Mouse (Mus musculus) hindlimb bud, embryonic 11.5 days (tissue): Measurements from ENCODE around the gene Pdlim1.
"Not testable (repeated sequence)": the region's sequence is repeated elsewhere in the genome, so short reads cannot be mapped to it uniquely, and the experiment has no call there.

ENCODE experiments used
- DNase-seq: peaks from one replicate; pipeline ENCODE4 v3.0.0-alpha.2; 2012; ENCODE audit warnings: low read depth, low spot score; ENCODE audit errors: extremely low spot score

The Pdlim1 gene

GRCm38 (mm10) chr19:40246646-40247267 lies 24.9 kb downstream of the Pdlim1 start:
- DNase-seq = no peak

- DNase-seq = no peak
These were observed 30.6 kb downstream of the Pdlim1 start for GRCm38 (mm10) chr19:40240838-40241689.

- no peak for DNase-seq
These were observed 31.3 kb downstream of the Pdlim1 start for GRCm38 (mm10) chr19:40240360-40240759.

- no peak for DNase-seq
These were observed 33.3 kb downstream of the Pdlim1 start for GRCm38 (mm10) chr19:40238175-40238850.

- DNase-seq = no peak
These were observed 39.1 kb downstream of the Pdlim1 start for GRCm38 (mm10) chr19:40232560-40232959.

- DNase-seq = no peak
These were observed 39.7 kb downstream of the Pdlim1 start for GRCm38 (mm10) chr19:40231825-40232541.

GRCm38 (mm10) chr19:40231074-40231738 lies 40.4 kb downstream of the Pdlim1 start:
- no peak for DNase-seq

- no peak for DNase-seq
These were observed 45.0 kb downstream of the Pdlim1 start for GRCm38 (mm10) chr19:40226516-40227151.

- DNase-seq = no peak
These were observed 45.9 kb downstream of the Pdlim1 start for GRCm38 (mm10) chr19:40225761-40226110.

- DNase-seq = peak; percentile 28
These were observed 46.4 kb downstream of the Pdlim1 start for GRCm38 (mm10) chr19:40225102-40225760.

- not testable (repeated sequence) for DNase-seq
These were observed 49.3 kb downstream of the Pdlim1 start for GRCm38 (mm10) chr19:40222307-40222706.

- DNase-seq = no peak
These were observed 50.8 kb downstream of the Pdlim1 start for GRCm38 (mm10) chr19:40220878-40221277.

GRCm38 (mm10) chr19:40202947-40203346 lies 68.7 kb downstream of the Pdlim1 start:
- DNase-seq = not testable (repeated sequence)

- DNase-seq = no peak
These were observed 81.0 kb downstream of the Pdlim1 start for GRCm38 (mm10) chr19:40190596-40190995.

- no peak for DNase-seq
These were observed 84.5 kb downstream of the Pdlim1 start, which contains the start of gene Cyp2c70 for GRCm38 (mm10) chr19:40187160-40187559. TSS of gene Cyp2c70 (minus strand) at chr19:40187333.

GRCm38 (mm10) chr19:40183600-40183999 lies 88.0 kb downstream of the Pdlim1 start:
- DNase-seq = no peak

GRCm38 (mm10) chr19:40178311-40178710 lies 93.3 kb downstream of the Pdlim1 start:
- DNase-seq = no peak
